Mouse (Mus musculus) CH12.LX (cell line): ENCODE results near the gene Gm49403.

Source experiments
- BHLHE40 ChIP-seq: IDR thresholded peaks from 2 replicates; pipeline ENCODE4 v1.6.1; 2011; ENCODE audit warnings: mild to moderate bottlenecking, low read depth, low read length, improper control_type of control experiment
- CHD1 ChIP-seq: IDR thresholded peaks from 2 replicates; pipeline ENCODE4 v1.6.1; 2012; ENCODE audit warnings: low read depth, low read length, improper control_type of control experiment, inconsistent platforms
- CTCF ChIP-seq, 2 experiments: IDR thresholded peaks in 1 of 2; conservative IDR thresholded peaks in 1 of 2; 2 replicates each; pipeline ENCODE4 v1.5.1; 2011 to 2012; ENCODE audit warnings: low read depth in 2 of 2, low read length in 2 of 2, improper control_type of control experiment in 1 of 2, inconsistent platforms in 1 of 2, mild to moderate bottlenecking in 1 of 2, moderate library complexity in 1 of 2
- GABPA ChIP-seq: IDR thresholded peaks from 2 replicates; pipeline ENCODE4 v1.6.1; 2012; ENCODE audit warnings: low read depth, low read length, improper control_type of control experiment, inconsistent platforms; ENCODE audit not compliant: insufficient replicate concordance
- MAFK ChIP-seq: IDR thresholded peaks from 2 replicates; pipeline ENCODE4 v1.6.1; 2011; ENCODE audit warnings: low read length, improper control_type of control experiment; ENCODE audit not compliant: insufficient replicate concordance
- MXI1 ChIP-seq: IDR thresholded peaks from 2 replicates; pipeline ENCODE4 v1.6.1; 2011; ENCODE audit warnings: mild to moderate bottlenecking, low read depth, low read length, improper control_type of control experiment
- MYC ChIP-seq: IDR thresholded peaks from 2 replicates; pipeline ENCODE4 v1.6.1; 2011; ENCODE audit warnings: low read depth, mild to moderate bottlenecking, improper control_type of control experiment, low read length
- POLR2A ChIP-seq: IDR thresholded peaks from 2 replicates; pipeline ENCODE4 v1.6.1; 2011; ENCODE audit warnings: low read depth, mild to moderate bottlenecking, improper control_type of control experiment, low read length
- RAD21 ChIP-seq: IDR thresholded peaks from 2 replicates; pipeline ENCODE4 v1.6.1; 2011; ENCODE audit warnings: low read depth, mild to moderate bottlenecking, low read length, improper control_type of control experiment, moderate library complexity
- TBP ChIP-seq: conservative IDR thresholded peaks from 2 replicates; pipeline ENCODE4 v1.6.1; 2011; ENCODE audit warnings: low read depth, low read length, improper control_type of control experiment
- USF1 ChIP-seq: IDR thresholded peaks from 2 replicates; pipeline ENCODE4 v1.6.1; 2014; ENCODE audit warnings: low read depth, mild to moderate bottlenecking, inconsistent platforms, low read length, improper control_type of control experiment
- ZC3H11A ChIP-seq: IDR thresholded peaks from 2 replicates; pipeline ENCODE4 v1.6.1; 2012; ENCODE audit warnings: low read depth, mild to moderate bottlenecking, inconsistent platforms, low read length, improper control_type of control experiment

DNA sequence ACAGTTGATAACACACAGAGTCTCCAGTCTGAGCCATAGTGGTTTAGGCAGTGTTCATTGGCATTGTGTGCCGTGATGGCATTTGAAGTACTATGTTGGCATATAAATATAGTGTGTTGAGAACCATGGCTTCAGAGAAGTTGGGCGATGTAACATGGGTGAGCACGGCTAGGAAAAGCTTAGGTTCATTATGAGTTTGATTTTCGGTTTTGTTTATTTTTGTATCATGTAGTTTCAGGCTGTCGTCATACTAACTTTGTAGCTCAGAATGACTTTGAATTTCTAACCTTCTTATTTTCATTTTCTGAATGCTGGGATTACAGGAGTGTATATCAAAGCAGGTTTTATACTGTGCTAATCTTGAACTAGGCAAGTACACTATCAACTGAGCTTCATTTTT, 19.7 kb downstream of the Gm49403 start:
- TF ChIP-seq BHLHE40 (no peak), CTCF (conservative IDR thresholded peaks at IDR 0.05 in 1 of 2, IDR thresholded peaks at IDR 0.05 in 1 of 2; ENCODE audit: low read depth in 2 of 2, low read length in 2 of 2) (no peak), GABPA (no peak), RAD21 (no peak), TBP (no peak), MAFK (no peak), POLR2A (no peak), CHD1 (no peak), MXI1 (no peak), ZC3H11A (no peak), MYC (no peak), USF1 (no peak)
